Mouse (Mus musculus) T-cell, adult 2 months (primary cell): ENCODE data around the gene Ebpl.

ENCODE experiments used
- DNase-seq: peaks from one replicate; pipeline ENCODE4 v3.0.0; 2022; ENCODE audit warnings: low spot score

The Ebpl gene

DNA sequence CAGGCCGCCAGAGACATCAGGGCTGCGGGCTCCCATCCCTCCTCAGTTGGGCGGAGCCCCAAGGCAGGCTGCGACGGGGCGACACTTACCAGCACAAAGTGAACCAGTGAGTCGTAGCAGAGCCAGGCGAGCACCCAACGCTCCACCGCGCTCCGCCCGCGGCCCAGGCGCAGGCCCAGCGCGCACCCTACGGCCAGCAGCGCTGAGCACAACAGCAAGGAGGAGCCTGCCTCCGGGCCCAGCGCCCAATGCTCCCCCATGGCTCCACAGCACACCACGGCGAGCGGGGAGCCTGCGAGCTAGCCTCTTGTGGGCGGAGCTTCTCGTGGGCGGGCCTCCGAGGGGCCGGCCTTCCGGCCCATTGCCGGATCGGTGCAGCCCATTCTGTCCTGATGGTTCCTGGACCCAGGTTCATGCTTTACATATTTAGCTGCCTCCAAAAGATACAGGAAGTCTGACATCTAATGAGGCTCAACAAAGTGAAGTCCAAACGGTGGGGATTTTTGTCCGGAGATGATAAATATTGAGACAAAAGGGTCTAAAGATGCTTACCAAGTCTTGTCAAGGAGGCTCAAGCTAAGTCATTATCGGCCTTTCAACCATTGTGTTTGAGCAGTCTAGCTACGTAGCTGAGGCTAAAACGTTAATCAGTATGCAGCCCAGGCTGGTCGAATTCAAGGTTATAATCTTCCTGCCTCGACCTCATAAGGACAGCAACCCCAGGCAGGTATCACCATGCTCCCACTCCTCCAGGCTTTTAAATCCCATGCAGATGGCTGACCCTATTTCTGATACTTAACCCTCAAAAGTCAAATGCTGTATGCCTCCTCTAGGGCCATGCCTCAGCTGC lies at the start of gene Ebpl:
Gene Ebpl (minus strand): TSS at position 309 of the 850 bp plus-strand sequence.
- peak; percentile 84 for DNase-seq

DNA sequence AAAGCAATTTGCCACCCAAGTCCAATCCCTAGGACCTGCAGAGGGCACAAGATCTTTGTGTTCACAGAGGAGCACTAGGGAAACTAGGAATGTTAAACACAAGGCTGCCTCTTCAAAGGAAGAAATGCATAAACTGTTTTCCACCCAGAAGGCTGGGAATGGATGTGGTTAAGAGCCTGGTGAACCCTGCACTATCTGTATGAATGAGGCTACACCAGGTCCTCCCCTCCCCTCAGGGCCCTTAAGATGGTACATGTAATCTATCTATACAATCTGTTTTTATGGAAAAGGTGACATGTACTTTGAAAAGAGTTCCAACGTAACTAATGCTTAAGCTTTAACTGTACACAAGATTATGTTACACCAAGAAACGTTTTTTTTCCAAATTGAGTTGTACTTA lies 49.8 kb upstream of the Ebpl start:
- no peak for DNase-seq

DNA sequence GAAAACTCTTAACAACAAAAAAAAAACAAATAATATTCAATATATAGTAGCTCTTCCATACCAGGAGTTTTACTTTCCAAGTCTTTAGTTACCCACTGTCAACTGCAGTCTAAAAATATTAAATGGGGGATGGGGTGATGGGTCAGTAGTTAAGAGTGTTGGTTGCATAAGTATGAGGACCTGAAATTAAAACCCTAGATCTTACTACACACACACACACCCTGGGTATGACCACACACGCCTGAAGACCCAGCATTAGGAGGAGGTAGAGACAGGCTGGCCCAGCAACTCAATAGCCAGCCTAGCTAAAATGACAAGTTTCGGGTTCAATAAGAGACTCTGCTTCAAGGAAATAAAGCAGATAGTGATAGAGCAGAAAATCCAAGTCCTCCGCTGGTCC lies 46.8 kb upstream of the Ebpl start:
- no peak for DNase-seq

DNA sequence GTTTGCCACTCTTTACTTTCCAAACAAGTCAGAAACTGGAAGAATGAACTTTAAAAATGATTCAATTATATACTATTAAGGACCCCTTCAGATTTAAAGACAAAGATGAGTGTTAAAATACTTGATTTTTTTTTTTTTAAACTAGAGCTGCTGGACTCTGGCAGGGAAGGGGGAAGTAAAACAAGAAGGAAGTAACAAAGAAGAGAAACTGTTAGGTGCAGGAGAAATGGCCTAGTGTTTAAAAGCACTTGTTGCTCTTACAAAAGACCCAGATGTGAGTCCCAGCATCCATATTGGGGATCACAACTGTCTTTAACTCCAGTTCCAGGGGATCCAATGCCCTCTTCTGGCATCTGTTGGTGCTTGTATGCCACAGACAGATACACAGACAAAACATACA lies 45.5 kb upstream of the Ebpl start:
- no peak for DNase-seq

DNA sequence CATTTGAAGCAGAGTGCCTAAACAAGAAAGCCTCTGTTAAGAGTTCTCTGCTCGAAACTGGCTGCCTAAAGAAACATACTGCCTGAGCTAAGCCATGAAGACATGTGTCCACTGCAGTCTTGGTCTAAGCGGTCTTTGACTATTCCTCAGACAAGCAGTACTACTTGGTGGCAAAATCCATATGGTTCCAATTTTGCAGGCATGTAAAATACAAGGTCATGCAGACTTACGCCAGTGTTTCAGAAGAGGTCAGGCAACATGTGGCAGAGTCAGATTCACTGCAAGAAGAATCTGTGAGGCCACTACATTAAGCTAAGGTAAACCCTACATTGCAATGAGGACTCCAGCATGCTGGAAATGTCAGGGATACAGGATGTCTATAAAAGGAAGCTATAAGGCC lies 44.7 kb upstream of the Ebpl start:
- DNase-seq: no peak

DNA sequence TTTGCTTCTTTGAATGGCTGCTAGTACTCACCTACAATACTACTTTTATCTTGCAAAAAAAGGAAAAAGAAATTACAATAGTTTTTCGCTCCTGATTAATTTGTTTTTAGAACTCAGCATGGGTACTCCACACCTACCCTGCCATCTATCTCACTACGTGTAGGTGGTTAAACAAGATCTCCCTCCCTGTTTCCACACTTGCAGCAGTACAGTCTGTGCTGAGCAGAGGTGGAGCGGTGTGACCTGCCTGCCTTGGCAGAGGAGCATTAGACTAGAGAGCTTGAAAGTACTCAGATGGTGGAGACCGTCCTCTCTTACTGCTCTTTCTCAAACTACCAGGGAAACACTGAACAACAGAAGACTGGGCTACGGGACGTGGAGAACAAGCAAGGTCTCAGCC lies 34.5 kb upstream of the Ebpl start:
- no peak for DNase-seq

DNA sequence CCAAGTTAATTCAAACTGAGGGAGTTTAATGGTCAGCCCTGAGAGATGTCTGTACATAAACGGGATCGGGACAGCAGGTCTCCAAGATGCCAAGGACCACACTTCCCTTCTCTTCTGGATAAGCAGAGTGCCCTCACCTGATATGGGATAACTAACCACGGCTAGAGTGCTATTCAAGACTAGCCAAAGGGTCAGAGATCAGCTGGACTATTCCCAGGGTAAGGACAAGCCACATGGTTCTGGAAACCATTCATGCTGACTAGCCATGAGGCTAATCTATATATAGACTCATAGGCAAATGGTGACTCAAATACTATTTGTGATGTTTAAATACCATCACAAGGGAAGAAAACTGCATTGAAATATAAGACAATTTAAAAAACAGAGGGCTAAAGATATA lies 30.3 kb upstream of the Ebpl start:
- no peak for DNase-seq

DNA sequence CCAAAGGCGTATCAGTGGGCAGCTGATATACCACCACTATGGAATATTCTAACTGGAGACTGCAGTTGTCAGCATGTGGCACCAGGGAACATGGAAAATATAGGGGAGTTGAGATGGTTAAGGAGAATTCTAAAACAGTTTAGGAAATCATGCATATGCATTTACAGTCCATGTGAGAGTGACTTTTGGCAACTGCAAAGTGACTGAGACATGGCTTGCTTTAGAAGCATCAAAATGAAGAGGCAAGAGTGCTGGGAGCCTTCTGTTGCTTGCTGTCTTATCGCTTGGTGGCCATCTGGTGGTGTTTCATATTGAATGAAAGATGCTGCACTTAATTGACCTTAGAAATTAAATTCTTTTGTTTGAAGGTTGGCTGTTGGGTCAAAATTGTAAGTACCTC lies 7.1 kb upstream of the Ebpl start:
- no peak for DNase-seq

DNA sequence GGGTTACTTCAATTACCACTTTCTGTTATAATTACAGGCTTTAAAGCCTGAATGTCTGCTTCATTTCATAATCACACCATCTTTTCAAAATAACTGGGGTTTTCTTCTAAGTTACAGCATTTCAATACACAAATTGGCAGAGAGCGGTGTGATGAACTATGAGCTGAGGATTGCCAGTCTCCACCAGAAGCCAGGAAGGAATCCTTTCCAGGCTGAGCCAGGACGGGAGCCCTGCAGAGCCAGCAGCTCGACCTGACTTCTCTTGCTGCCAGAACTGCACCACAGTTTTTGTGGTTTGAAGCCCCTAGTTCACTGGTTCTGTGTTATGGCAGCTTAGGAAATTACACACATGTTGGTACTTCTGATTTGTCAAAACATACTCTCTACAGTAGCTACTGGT lies 4.4 kb upstream of the Ebpl start:
- DNase-seq: no peak

DNA sequence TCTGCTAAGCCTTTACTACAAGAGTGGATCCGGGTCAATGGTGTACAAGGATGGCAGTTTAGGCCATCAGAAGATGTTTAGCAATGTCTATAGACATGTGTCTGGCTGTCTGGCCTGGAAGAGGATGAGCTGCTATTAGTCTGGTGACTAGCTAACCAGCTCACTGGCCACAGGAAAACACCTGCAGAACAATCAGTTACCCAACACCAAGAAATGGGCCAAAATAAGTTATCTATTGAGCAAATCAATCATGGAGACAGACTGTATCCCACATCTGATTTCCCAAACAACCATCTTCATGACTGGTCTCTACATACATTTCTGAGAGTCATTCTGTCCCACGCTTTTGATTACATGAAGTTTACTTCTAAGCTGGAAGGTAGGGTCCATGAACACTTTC lies 3.5 kb upstream of the Ebpl start:
- no peak for DNase-seq

DNA sequence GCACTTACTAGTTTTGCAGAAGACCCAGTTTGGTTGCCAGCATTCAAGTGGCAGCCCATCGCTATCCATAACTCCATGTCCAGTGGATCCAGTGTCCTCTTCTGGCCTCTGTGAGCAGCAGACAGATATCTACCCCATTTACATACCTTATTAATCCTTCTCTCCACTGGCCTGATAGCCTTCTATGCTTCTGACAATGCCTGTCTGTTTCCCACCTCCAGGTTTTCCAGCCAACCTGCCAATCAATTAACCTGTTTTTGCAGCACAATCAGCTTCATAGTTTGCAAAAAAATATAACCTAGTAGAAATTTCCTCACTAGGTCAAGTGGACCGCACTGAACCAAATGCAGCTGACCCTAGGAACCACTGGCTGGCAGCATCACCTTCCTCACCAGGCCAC lies 2.0 kb upstream of the Ebpl start:
- no peak for DNase-seq

DNA sequence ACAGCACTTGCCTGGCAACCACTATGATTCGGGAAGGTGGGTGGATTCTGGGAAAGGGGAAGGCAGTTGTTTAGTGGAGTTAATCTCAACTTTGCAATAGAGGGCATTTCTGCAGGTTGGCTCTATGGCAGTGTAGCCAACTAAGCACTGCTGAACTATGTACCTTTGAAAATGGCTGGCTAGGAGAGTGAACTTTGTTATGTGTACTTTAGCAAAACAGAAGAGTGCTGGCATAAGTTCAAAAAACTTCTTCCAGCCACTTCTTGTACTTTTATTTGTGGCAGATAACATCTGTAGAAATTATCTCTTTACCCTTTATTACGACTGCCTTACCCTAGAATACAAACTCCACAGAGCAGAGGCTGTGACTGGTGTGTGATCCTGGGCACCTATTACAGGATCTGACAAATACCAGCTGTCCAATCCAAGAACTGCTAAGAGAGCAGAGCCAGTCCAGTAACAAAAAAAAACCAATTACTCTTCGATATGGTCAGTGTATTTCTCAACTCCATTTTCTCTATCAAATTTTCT lies 807 bp upstream of the Ebpl start:
- no peak for DNase-seq

DNA sequence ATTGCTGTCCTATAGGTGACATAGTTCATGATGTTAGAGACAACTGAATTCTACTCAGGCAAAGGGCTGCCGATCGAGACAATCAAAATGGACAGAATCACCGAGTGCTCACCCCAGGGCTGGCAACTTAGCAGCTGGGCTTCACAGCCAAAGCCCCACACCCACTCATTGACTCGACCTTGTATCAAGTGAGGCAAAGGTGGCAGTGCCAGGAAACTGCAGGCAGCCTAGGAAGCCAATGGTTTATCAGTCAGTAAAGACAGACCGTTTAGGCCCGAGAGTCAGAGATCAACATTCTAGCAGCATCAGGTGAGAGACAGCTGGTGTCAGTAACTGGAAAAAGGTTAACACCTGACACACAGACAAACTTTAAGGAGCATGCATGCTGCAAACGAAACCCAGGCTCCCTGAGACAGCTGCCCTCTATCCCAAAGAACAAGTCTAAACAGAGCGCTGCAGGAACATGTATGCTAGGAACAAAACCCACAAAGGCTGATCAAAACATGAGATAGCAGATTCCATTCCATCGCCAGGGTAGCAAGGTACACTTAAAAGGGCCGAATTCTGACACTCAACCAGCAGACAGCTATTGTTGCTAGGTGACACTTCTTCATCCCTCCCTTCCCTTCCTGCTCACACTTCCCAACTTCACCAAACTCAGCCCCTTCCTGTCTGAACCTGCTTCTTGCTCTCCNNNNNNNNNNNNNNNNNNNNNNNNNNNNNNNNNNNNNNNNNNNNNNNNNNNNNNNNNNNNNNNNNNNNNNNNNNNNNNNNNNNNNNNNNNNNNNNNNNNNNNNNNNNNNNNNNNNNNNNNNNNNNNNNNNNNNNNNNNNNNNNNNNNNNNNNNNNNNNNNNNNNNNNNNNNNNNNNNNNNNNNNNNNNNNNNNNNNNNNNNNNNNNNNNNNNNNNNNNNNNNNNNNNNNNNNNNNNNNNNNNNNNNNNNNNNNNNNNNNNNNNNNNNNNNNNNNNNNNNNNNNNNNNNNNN lies 5.7 kb downstream of the Ebpl start:
- DNase-seq: no peak

DNA sequence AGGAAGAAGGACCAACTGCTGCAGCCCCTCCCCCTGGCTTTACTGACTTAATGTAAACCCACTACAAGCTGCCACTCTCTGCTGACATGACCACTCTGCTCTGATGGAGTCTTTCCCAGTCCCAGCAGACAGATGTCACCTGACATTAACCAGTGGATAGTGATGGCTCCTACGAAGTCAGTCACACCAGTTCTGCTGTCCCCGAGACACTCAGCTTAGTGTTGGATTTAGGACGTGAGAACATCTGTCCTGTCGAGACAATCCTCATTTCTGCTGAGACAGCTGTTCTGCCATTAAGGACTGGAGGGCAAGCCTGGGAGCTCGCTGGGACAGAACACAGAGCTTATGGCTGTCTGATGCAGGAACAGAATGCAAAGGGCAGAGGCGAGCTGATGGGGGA lies 9.4 kb downstream of the Ebpl start:
- DNase-seq: no peak

DNA sequence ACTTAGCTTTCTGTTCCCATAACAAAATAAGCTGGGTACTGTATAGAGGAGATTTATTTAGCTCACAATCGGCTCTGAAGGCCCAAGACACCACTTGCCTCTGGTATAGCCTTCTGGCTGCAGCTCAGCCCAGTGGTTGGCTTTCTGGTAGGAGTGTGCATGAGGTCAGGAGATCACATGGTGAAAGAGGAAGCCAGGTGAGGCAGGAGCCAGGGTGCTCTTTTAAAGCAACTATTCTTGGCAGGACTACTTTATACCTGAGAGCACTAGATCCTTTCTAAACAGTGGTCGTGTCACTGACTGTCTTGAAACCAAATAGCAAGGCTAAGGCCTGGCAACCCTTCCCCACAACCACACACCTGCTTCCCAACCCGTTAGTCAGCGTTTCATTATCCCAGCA lies 10.4 kb downstream of the Ebpl start:
- no peak for DNase-seq

DNA sequence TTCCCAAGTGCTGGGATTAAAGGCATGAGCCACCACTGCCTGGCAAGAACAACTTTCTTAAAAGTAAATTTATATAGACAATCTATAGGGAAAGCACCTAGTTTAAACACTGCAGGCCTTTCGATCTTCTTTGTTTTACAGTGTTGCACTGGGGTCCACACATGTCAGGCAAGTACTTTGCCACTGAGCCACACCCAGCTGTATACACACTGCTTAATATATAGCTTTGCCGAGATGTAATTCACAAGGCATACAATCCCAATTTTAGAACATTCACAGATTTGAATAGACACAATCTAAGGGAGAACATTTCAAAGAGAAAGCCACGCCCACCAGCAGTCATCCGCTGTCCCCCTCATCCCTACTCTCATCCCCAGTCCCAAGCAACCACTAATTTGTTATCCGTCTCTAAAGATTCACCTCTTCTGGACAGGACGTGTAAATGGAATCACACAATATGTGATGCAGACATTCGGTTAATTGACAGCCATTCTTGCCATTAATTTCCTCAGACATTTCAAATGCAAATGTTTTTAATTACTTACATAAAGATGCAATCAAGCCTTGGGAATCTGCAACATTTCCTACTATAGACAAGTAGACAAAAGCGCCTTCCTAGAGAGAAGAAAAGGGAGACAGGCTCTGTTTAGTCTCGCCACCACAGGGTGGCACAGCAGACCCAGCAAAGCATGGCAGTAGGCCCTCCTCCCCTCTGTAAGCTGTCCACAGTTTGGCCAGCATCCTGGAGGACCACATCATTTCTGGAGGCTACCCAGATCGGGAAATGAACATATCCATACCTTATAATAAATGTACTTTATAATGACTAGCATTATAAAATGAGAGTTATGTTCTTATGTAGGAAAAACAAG lies 13.2 kb downstream of the Ebpl start:
- DNase-seq: no peak

DNA sequence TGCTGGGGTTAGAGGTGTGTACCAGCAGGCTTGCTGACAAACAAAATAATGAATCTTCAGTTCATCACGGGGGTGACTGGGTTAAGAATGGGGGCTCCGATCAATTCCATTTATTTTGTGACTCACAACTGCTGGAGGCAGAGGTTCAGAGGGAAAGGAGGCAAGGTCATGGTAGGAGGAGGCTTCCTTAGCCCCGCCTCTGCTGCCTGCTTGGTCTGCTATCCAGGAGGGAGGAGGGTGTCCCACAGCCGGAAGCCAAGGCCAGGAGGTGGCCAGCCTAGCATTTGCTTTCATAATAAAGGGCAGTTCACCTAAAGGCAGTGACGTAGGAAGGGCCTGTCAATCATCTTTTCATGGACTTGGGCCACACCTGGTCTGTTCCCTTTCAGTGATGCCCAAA lies 15.6 kb downstream of the Ebpl start:
- no peak for DNase-seq

DNA sequence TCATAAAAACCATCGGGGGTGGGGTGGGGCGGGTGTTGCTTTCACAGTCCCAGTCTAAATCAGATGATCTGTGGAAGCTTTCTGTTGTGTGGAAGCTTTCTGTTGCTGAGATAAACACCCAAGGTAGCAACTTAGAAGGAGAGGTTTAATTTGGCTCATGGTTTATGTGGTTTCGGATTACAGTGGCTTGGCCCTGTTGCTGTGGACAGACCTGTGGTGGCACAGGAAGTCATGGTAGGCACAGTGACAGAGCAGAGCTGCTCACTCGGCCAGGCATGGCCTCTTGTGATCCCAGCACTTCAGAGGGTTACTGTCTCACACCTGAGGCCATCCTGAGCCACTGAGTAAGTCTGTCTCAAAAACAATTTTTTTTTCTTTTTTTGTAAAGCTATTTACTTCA lies 20.9 kb downstream of the Ebpl start:
- DNase-seq: no peak

DNA sequence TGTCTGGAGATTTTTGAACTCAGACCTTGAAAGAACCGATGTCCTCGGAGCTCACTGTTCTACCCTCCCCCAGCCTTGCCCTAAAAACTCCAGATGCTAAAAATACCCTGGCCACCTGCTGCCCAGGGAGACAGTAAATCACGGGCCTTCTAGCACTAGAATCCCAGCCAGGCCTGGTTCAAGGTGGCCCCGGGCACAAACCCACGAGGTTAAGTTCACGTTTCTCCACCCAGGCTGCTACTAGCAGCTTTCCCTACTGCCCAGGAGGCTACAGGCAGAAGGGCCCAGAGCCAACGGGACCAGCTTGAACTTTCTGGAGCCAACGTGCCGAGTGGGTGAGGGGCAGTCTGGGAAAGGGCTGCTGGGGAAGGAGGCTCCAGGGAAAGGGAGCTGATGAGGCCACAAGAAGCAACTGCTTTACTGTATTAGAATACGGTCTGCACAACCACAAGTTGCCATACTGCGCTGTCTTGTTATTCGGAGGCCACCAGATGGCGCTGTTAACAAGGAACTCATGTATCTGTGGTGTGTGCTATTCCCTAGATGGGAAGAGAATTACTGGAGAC lies 29.2 kb downstream of the Ebpl start:
- peak; percentile 57 for DNase-seq

DNA sequence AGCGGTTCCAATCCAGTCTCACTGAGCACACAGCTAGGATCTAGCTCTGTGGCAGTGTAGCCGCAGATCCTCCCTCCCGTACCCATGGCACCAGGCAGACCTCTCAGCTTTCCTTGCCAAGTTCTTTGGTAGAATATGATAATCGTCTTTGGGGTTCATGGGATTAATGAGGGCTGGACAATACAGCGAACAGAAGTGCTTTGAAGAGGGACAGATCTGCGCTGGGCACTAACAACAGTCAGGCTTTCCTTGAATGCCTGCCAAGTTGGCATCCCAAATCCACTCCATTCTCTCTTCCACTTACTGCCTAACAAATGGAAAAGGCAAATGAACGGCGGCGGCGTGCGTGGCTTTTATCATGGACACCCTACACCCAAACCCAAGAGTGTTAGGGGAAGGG lies 29.6 kb downstream of the Ebpl start:
- DNase-seq: no peak

DNA sequence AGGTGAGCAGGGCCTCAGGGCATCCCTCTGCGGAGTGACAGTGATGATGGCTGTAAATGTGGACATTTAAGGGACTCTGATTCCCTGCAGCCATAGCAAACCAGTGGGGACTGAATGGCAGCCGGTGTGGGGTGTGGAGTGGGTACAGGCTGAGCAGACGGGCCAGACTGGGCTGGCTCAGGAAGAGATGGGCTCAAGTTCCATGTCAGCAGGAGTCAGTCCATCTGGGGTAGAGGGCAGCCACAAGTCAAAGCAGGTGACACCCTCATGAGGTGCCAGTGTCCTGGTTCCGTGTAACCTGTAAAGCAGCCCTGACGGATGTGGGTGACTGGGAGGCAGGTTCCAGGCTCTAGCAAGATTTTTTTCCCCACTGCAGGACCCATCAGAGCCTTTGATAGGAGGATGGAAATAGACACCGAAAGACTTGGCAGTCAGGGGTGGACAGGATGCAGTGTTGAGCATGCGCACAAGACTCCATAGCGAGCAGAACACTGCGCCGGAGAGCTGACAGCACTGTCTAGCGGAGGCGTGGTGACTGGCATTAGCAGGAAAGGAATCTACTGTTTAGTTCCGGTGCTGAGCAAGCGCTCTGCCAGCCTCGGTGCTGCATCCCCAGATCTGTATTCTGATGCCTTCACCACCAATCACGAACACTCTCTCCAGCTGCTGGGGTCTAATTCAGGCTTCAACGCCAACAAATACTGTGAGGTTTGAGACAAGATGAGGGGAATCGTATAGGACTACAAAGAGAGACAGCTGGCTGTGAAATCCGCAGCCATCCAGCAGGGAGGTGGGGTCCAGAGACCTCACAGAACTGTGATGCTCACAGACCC lies 32.4 kb downstream of the Ebpl start:
- DNase-seq: peak; percentile 86
